Mouse (Mus musculus): ENCODE measurements around the gene Rptor.

Rptor gene

DNA sequence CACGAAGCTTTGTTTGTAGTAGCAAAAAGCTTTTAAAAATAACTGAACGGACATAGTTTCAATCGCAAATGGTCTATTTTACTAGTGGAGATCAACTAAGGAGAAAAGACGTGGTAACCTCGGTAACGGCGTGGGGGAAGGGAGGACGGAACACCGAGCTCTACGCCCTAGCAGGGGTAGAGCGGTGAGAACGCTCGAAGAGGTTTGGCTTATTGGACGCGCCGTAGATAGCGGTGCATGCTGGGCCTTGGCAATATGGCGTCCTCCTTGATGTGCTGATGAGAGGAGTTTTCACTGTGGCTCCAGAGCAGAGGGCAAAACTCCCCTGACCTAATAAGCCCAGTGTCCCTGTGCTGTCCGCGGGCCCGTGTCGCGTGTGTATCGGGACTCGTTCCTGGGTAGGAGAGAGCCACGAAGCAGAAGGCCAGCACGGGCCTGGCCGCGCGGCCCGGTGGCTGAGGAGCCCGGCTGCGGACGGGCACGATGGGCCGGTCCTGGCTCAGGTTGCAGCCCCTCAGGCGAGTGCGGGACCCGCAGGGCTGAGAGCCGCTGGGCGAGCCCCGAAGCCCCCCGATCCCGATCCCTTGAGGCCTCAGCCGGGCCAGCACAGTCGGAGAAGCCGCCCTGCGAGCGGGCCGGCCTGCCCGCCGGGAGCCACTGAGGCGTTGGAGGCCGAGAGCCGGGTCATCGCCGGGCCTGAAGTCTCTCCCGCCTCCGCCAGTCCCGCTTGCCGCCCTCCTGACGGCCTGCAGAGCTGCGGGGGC, at the start of gene Rptor:
Gene Rptor, plus strand, starts transcription at position 143 of the 764 bp plus-strand sequence.
- DNase-seq, result peak; percentile 99 to 100

GRCm38 (mm10) chr11:119554706-119555105, 48.0 kb upstream of the Rptor start:
- DNase-seq, result no peak

DNA sequence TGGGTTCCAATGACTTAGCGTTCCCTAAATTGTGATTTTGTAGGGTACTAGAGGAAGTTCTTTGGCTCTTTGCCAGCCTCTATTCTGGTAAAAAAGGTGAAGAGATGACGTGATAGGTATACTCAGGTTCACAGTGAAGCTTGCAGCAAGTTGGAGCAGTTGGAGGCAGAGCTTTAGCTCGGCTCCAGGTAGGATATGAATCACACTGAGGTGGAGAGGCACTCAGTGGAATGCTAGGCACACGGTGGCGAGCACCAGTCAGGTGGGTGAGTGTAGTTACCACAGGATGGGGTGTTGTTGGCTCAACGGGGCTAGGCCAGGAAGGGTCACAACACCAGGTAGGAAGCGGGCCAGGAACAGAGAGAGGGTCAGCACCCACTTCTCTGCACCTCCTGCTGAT, 47.5 kb upstream of the Rptor start:
- DNase-seq, result no peak

- DNase-seq, result no peak
Observed at GRCm38 (mm10) chr11:119557940-119558869, 44.5 kb upstream of the Rptor start.

GRCm38 (mm10) chr11:119558870-119559610, 43.7 kb upstream of the Rptor start:
- no peak for DNase-seq

GRCm38 (mm10) chr11:119562286-119562685, 40.4 kb upstream of the Rptor start:
- DNase-seq, result no peak

GRCm38 (mm10) chr11:119563166-119563565, 39.5 kb upstream of the Rptor start:
- DNase-seq, result peak; percentile 49 to 61

DNA sequence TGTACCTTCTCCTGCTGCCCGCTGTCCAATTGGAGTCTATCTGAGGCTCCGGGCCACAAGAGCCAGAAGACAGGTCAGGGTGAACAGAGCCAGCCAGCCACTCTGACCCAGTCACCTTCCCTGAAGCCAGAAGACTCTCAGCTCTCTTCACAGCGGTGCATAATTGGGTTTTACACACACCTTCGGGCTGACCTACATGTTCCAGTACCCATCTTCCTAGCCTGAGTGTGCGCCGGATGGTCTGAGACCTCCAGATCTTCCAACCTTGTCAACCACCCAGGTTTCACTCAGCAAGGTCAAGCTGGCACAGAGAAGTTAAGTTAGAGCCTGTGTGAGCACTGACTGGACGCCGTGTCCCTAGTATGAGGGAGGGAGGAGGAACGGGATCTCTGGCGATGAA, 38.3 kb upstream of the Rptor start:
- peak in 1 of 2 experiments; percentile 39 for DNase-seq

DNA sequence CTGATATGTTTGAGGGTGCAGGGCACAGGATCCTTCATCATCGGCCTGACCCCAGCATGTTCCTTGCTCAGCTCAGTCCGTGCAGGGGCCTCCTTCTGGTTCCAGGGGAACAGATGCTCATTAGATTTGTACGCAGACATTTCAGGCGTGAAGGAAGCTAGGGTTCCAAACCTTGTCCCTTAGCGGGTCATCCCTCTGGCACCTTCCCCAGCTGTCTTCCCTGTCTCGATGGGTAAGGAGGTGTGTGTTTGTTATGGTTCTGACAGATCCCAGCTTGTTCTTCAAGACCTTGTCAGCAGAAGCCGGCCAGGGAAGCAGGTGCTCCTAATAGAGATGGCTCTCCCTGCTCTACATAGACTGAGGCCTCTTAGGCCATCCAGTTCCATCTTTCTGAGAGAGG, 37.7 kb upstream of the Rptor start:
- DNase-seq, result peak; percentile 58 to 65

DNA sequence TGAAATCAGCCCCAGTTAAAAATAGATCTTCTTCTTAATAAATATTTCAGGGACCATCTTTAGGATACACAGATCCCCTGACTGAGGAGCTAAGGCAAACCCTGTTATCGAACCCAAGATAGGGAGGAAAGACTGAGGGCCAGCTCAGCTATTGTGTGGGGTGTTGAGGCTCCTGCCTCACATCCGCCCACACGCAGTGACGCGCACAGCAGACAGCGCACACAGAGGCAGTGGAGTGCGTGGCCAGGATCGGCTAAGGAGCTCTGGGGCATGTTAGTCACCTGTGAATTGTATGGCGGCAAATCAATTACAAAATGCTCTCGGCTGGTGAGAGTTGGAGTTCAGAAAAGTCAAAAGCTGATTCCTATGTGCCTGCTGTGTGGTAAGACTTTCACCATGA, 37.0 kb upstream of the Rptor start:
- DNase-seq, result no peak

GRCm38 (mm10) chr11:119566188-119566587, 36.5 kb upstream of the Rptor start:
- DNase-seq, result no peak

- no peak for DNase-seq
Observed at GRCm38 (mm10) chr11:119572316-119573010, 30.2 kb upstream of the Rptor start.

DNA sequence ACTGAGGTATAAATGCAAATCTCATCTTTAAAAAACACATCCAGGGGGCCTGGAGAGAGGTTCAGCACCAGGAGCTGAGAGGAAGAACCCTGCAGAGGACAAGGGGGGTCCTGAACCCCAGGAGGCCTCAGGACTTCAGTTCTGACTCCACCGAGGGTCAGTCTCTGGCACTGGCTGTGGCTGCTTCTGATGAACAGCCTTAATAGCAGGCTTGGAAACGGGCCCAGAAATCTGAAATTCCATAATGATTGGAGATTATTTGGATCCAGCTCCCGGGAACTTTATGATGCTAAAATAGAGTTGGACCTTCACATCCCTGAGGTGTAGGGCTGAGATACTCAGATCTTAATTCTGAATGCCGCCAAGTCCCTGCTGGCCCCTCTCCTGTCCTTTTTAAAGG, 25.9 kb upstream of the Rptor start:
- DNase-seq, result no peak

DNA sequence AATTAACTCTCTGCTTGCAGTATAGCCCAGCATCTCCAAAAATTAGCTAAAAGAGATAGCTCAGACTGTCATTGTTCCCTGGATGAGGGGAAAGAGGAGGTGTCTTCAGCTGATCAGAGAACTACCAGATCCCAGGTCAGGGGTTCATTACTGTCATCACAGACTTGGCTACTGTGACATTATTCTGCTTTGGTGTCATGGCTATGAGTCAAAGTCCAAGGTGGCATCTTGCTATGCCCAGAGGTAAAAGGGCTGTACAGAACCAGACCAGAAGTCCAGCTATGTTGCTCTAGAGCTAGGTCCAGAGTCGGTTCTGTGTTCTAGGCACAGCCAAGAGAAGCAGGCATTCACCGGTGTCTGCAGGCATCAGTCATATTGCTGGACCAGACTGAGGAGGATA, 25.0 kb upstream of the Rptor start:
- DNase-seq, result no peak

DNA sequence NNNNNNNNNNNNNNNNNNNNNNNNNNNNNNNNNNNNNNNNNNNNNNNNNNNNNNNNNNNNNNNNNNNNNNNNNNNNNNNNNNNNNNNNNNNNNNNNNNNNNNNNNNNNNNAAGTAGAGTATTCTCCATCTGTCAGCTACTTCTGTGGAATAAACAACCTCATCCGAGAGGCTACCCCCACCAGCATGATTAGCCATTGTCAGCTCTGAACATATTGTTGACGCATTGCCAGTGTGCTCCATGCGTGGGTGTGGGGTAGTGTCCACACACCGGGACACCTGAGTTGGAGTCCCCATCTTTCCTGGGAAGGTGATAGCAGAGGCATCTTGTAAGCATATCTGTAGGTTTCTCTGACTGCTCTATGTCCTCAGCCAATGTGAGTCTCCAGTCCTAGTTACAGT, 16.2 kb upstream of the Rptor start:
- peak; percentile 51 to 54 for DNase-seq

GRCm38 (mm10) chr11:119587112-119587511, 15.6 kb upstream of the Rptor start:
- DNase-seq, result no peak

- no peak for DNase-seq
Observed at GRCm38 (mm10) chr11:119589242-119589641, 13.5 kb upstream of the Rptor start.

GRCm38 (mm10) chr11:119593966-119594365, 8.7 kb upstream of the Rptor start:
- DNase-seq, result no peak

DNA sequence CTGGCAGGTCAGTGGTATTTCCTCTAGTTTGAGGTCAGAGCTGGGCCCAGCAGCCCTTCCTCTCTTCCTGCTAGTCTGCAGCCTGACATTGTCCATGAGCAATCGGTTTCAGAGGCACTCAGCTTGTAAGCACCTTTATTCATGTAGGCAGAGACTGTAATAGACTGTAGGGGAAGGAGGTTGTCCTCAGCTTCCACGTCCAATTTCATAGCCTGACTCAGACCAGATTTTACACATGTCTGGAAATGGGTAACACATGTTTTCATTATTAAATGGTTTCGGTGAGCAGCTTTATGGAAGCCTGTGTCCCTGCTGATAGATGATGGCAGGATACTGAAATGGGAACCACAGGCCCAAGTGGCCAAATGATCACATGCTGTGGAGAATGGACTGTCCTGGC, 3.8 kb upstream of the Rptor start:
- DNase-seq, result no peak

- no peak for DNase-seq
Observed at GRCm38 (mm10) chr11:119600286-119600685, 2.4 kb upstream of the Rptor start.

DNA sequence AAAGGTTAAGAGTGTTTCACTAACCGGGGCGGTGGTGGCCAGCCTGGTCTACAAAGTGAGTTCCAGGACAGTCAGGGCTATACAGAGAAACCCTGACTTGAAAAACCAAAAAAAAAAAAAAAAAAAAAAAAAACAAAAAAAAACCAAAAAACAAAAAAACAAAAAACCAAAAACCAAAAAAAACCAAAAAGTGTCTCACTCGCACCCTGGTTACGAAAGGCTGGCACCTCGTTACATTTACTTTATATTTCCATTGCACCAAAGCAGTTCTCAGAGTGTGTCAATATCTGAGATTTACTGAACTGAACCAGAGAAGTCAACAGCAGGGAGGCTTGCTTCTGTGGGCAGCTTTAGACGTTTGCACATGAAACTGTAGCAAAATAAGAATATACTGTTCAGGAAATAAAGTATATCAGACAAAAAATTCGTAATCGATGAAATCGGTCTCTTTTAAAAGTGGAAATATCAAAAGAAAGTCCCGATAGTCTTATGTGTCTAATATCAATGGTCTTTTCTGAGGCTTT, 466 bp upstream of the Rptor start:
- DNase-seq, result no peak

- DNase-seq, result peak in 1 of 2 experiments; percentile 50
Observed at GRCm38 (mm10) chr11:119603527-119603905, 811 bp downstream of the Rptor start.

Data from cerebellum, postnatal 25 days (tissue).